Mouse (Mus musculus) cortical plate, adult 2 months (tissue): ENCODE measurements around the gene Fgfr2. TPM values are rescaled to one million over a fixed set of nuclear protein-coding genes. Genes with fewer than 3 reads are reported as not detected.
A peak's percentile ranks its signal among the peaks of the same experiment; 100 is the strongest.

ENCODE experiments used
- H3K27ac ChIP-seq: fragments of 200-500 bp; 2 replicates; pipeline ENCODE4 v1.5.1; 2012; ENCODE audit warnings: low read length, control low read depth, inconsistent platforms; ENCODE audit not compliant: insufficient read depth
- H3K4me1 ChIP-seq: fragments of 200-500 bp; 2 replicates; pipeline ENCODE4 v1.6.1; 2011; ENCODE audit warnings: low read length; ENCODE audit not compliant: control insufficient read depth, insufficient read depth
- H3K4me3 ChIP-seq: fragments of 200-500 bp; 2 replicates; pipeline ENCODE4 v1.5.1; 2011; ENCODE audit warnings: mild to moderate bottlenecking, low read length, control low read depth; ENCODE audit not compliant: insufficient read depth
- CTCF ChIP-seq: fragments of 200-500 bp; IDR thresholded peaks from 2 replicates; pipeline ENCODE4 v1.5.1; 2011; ENCODE audit warnings: mild to moderate bottlenecking, control low read depth, low read length; ENCODE audit not compliant: insufficient read depth; ENCODE audit errors: extremely low read depth
- POLR2A ChIP-seq: fragments of 200-500 bp; IDR thresholded peaks from 2 replicates; pipeline ENCODE4 v1.6.1; 2011; ENCODE audit warnings: mild to moderate bottlenecking, low read length, control low read depth; ENCODE audit not compliant: insufficient read depth; ENCODE audit errors: extremely low read depth
- polyA plus RNA-seq: library from polyadenylated mRNA; depleted of rRNA; stranded (reverse); fragments of >200 nt; gene quantifications from 2 replicates; pipeline ENCODE4 v1.2.3, GENCODE M21; 2012

Gene Fgfr2
- polyA plus RNA-seq, 1 experiment, result 50.4 TPM

GRCm38 (mm10) chr7:132722401-132723370 lies 400.5 kb downstream of the Fgfr2 start:
- H3K4me1 ChIP-seq, result peaks cover 6% of the 10 kb centered on the region; the same call in 1 of the 2 replicates
- H3K4me3 ChIP-seq, result no peak overlapping the region
- TF ChIP-seq CTCF (no peak), POLR2A (no peak)
- peak overlapping the region; percentile 78 for H3K27ac ChIP-seq

- H3K4me1 ChIP-seq, result peaks cover 6% of the 10 kb centered on the region; the same call in 1 of the 2 replicates
- H3K4me3 ChIP-seq, result no peak overlapping the region
- 0 out of 2 replicates have a peak overlapping the region, but pooled peaks have one; percentile 67 for H3K27ac ChIP-seq
- TF ChIP-seq CTCF (no peak), POLR2A (no peak)
These were observed 402.6 kb downstream of the Fgfr2 start for GRCm38 (mm10) chr7:132720562-132720961.

DNA sequence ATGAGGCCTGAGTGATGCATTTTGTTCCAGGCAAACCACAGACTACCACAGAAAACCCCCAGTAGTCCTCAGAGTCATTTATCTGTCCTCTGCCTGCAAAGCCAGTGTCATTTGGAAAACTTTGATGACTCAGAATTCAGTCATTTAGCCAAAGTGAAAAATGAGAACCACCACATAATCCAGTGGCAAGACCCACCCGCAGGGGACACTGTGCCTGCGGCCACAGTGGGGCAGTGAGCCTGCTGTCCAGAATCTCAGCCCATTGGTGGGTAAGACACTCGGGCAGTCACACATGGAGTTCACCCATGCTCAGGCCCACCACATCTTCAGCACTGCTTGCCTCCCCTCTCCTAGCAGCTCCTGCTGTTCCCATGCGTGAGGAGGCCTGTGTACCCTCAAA lies 403.6 kb downstream of the Fgfr2 start:
- TF ChIP-seq POLR2A, result no peak
- Histone ChIP-seq H3K27ac (peak overlapping the region; percentile 67; the same call in 1 of the 2 replicates), H3K4me1 (peaks cover 10% of the 10 kb centered on the region), H3K4me3 (no peak overlapping the region)

GRCm38 (mm10) chr7:132715259-132715658 lies 407.9 kb downstream of the Fgfr2 start:
- TF ChIP-seq CTCF, result no peak
- TF ChIP-seq POLR2A, result no peak
- Histone ChIP-seq H3K4me3 (no peak overlapping the region), H3K27ac (peak overlapping the region; percentile 55), H3K4me1 (peaks cover 12% of the 10 kb centered on the region)

GRCm38 (mm10) chr7:132714236-132714923 lies 408.8 kb downstream of the Fgfr2 start:
- Histone ChIP-seq H3K4me3 (no peak overlapping the region), H3K27ac (peak overlapping the region; percentile 55), H3K4me1 (peaks cover 12% of the 10 kb centered on the region)
- TF ChIP-seq CTCF (no peak), POLR2A (peak; percentile 40; the same call in 1 of the 2 replicates)

GRCm38 (mm10) chr7:132713483-132714126 lies 409.5 kb downstream of the Fgfr2 start:
- no peak for TF ChIP-seq POLR2A
- no peak for TF ChIP-seq CTCF
- Histone ChIP-seq H3K27ac (peak overlapping the region; percentile 55), H3K4me3 (no peak overlapping the region), H3K4me1 (peaks cover 12% of the 10 kb centered on the region)

DNA sequence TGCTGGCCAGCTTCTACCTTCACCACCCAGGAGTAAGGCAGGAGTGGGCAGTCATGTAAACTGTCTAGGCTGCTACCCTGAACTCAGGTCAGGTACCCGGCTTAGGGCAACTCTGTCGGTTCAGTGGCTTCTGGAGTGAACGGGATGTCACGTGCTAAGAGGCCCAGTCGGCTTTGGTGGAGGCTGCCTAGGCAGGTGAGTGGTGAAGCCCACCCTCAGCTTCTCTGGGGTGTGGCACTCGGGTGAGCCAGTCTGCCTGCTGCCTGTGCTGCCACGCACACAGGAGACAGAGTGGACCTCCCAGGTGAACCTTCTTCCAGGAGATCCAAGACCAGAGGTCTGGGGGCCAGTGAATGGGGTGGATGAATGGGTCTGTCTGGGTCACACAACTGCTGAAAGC lies 410.2 kb downstream of the Fgfr2 start:
- peaks cover 12% of the 10 kb centered on the region for H3K4me1 ChIP-seq
- TF ChIP-seq CTCF (no peak), POLR2A (no peak)
- no peak overlapping the region for H3K4me3 ChIP-seq
- H3K27ac ChIP-seq, result peak overlapping the region; percentile 55

GRCm38 (mm10) chr7:132712044-132712708 lies 411.0 kb downstream of the Fgfr2 start:
- TF ChIP-seq CTCF (no peak), POLR2A (no peak)
- peak overlapping the region; percentile 69 for H3K27ac ChIP-seq

GRCm38 (mm10) chr7:132711579-132711978 lies 411.6 kb downstream of the Fgfr2 start:
- TF ChIP-seq CTCF, result no peak
- no peak for TF ChIP-seq POLR2A
- Histone ChIP-seq H3K27ac (peak overlapping the region; percentile 69), H3K4me1 (peaks cover 12% of the 10 kb centered on the region), H3K4me3 (no peak overlapping the region)

More at GRCm38 (mm10) chr7:132712044-132712708, 411.0 kb downstream of the Fgfr2 start:
- H3K4me1 ChIP-seq, result peaks cover 12% of the 10 kb centered on the region
- H3K4me3 ChIP-seq, result no peak overlapping the region
